Mouse (Mus musculus): ENCODE results near the gene Il13.

Gene Il13

DNA sequence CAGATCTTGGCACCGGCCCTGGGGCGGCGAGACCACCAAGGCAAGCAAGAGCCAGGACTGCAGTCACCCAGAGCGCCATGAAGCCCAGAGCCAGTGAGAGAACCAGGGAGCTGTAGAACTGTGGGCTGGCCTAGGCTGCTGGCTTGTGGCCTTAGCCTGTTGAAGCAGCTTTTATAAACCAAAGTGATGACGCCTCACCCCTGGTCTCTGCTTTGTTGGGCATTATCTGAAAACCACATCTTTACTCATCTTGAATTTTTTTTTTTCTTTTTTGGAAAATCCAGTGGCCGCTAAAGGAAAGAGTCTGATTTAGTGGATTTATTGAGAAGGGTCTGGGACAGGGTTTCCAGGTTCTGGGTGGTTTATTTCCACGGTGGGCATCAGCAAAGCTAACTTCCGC, at the start of gene Il13:
Gene Il13, minus strand, starts transcription at position 147 of the 400 bp plus-strand sequence.
- DNase-seq = no peak

GRCm38 (mm10) chr11:53682994-53683530, 48.6 kb upstream of the Il13 start:
- no peak for DNase-seq

DNA sequence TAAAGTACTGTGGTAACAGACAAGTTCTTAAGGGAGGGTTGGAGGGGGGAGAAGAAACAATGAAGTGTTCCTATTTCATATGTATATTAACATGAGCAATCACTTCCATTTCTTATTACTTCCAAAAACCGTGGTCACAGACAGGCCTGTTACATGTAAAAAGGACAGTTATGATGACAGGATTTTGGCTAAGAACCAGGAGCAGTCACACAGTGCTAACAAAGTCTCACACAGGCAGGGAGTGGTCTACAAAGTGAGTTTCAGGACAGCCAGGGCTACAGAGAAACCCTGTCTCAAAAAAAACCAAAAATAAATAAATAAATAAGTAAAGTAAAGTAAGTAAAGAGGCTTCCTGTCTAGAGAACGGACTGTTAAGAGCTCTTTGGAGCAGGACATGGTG, 47.7 kb upstream of the Il13 start:
- no peak for DNase-seq

DNA sequence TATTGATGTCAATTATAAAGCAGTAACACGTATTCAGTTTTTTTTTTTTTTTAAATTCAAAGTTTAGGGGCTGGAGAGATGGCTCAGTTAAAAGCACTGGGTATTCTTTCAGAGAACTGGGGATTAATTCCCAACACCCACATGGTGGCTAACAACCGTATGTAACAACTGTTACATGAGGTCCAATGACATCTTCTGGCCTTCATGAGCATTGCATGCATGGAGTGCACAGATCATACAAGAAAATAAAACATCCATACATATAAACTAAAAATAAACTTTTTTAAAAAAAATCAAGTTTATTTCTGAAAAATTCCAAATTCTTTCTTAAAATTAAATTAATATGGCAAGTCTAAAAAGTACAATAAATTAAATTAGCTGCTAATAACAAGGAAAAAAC, 47.2 kb upstream of the Il13 start:
- no peak for DNase-seq

DNA sequence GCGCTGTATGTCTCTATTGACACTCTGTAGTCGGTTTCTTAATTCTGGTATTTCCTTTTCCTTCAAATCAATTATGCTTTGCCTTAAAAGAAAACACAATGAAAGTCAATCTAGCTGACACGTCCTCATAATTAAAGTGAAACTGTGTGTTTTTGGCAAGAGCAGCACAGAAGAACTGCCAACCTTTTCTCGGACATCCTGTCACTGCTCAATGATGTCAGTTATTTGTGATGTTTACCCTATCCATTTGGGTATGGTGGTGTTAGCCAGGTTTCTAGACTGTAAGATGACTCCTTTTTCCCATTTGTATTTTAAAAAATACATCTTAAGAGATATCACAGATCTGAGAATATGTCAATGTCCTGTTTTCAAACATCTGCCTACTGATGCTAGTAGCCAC, 45.6 kb upstream of the Il13 start:
- DNase-seq = no peak

- DNase-seq = no peak
Observed at GRCm38 (mm10) chr11:53671414-53671813, 36.9 kb upstream of the Il13 start.

- DNase-seq = no peak
Observed at GRCm38 (mm10) chr11:53664091-53664490, 29.6 kb upstream of the Il13 start.

DNA sequence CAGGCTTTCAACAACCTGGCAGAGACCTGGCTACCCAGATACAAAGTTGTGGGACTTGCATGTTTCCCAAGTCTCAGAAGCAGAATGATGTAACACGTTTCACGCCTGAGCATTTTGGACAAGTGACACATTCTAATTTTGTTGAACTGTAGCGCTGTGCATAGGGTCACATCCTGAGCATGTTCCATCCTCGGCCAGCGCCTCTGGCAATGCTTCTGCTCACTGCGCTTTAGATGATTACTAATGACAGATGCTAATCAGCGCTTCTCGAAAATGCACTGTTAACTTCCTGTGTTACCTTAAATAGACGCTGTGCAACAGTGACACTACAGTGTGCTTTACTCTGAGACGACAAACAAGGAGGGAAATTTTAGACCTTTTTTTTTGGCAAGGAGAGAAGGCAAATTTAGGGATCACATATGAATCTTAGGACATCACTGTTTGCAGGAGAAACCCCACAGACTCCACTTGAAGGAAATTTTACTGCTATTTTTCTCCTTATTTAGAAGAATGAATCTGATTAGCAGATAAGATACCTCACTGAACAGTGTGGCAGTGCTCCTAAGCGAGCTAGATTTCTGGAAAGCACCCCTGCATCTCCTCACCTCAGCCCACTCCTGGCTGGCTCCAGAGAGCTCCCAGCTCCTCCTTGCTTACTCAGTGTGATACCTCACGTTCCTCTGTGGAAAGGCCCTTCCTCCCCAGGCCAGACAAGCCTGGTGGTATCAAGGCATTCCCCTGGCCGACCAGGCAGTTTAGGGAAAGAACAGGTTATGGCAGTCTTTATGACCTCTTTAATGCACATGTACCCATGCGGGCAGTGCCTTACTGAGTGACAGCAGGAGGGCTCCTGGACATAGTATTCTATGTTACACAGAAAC, 28.5 kb upstream of the Il13 start:
- no peak for DNase-seq

- DNase-seq = no peak
Observed at GRCm38 (mm10) chr11:53657828-53658227, 23.3 kb upstream of the Il13 start.

- no peak for DNase-seq
Observed at GRCm38 (mm10) chr11:53657381-53657780, 22.9 kb upstream of the Il13 start.

GRCm38 (mm10) chr11:53656558-53657202, 22.2 kb upstream of the Il13 start:
- DNase-seq = no peak

GRCm38 (mm10) chr11:53655043-53655442, 20.5 kb upstream of the Il13 start:
- DNase-seq = no peak

GRCm38 (mm10) chr11:53652427-53652826, 17.9 kb upstream of the Il13 start:
- no peak for DNase-seq

DNA sequence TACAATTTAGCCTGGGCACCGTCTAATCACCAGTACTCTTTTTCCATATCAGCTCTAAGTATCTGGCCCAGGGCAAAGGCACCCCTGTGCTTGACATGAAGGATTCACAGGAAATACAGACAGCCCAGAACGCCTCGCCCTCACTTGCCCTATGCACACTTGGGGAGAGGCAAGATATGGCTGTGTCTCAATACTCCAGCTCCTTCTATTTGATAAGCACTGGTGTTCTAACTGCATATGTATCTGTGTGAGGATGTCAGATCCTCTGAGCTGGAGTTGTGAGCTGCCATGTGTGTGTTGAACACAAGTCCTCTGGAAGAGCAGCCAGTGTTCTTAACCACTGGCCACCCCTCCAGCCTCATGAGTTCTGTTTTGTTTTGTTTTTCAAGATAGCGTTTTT, 16.9 kb upstream of the Il13 start:
- DNase-seq = no peak

GRCm38 (mm10) chr11:53644017-53644416, 9.5 kb upstream of the Il13 start:
- DNase-seq = no peak

- no peak for DNase-seq
Observed at GRCm38 (mm10) chr11:53642744-53643279, 8.3 kb upstream of the Il13 start.

DNA sequence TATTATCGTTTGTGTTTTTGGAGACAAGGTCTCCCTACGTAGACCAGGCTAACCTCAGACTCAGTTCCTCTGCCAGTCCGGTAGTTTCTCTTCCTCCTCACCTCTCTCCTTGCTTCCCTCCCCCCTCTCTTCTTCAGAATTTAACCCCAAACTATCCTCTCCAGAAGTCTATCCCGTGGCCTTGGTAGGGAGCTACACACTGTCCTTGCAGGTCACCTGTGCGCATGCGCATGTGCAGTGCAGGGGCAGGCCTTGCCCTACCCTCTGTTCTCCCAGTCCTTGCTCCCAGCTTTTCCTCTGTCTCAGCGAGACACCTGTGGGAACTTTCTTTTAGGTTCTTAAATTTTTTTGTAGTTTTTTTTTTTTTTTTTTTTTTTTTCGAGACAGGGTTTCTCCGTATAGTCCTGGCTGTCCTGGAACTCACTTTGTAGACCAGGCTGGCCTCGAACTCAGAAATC, 3.3 kb upstream of the Il13 start:
- DNase-seq = no peak

GRCm38 (mm10) chr11:53637046-53637802, 2.7 kb upstream of the Il13 start:
- DNase-seq = no peak

GRCm38 (mm10) chr11:53636183-53636646, 1.7 kb upstream of the Il13 start:
- peak; percentile 12 for DNase-seq

DNA sequence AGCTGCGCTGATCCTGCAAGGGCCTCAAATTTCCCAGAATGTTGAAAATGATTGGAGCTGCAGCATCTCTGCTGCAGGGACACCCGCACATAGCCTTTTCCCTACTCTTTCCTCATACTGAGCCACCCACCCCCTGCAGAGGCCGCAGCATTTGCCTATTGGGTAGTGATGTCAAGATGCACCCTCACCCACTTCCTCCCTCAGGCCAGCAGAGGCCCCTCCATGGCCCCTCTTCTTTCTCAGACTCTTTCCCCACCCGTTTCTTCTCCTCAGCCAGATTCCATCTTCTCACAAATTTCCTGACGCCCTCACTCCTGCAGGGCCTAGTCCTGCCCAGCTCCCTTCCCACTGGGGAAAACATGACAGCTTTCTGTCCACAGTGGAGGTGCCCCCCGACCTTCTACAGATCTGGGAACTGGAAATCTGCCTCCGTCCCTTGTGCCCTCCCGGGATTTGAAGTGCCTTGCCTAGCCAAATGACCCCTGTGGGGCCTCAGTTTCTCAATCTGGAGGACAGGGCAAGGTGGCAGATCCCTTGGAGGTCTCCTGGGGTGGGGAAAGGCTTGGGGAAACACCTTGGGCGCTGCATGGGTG, 1.2 kb upstream of the Il13 start:
- no peak for DNase-seq

GRCm38 (mm10) chr11:53633644-53634043, 858 bp downstream of the Il13 start:
- no peak for DNase-seq

- no peak for DNase-seq
Observed at GRCm38 (mm10) chr11:53632122-53632733, 2.3 kb downstream of the Il13 start.
